Mouse (Mus musculus) myocyte (in vitro differentiated cells): ENCODE data around the gene Fam170b.

Experiments
- CEBPB ChIP-seq: IDR thresholded peaks from 2 replicates; pipeline ENCODE4 v1.6.1; 2011; ENCODE audit warnings: mild to moderate bottlenecking, moderate library complexity; ENCODE audit not compliant: poor library complexity, insufficient read depth, severe bottlenecking
- E2F4 ChIP-seq: IDR thresholded peaks from one replicate; pipeline ENCODE4 v1.6.1; 2011; ENCODE audit warnings: mild to moderate bottlenecking, control low read depth, moderate library complexity; ENCODE audit not compliant: insufficient read depth
- MAX ChIP-seq: IDR thresholded peaks from one replicate; pipeline ENCODE4 v1.6.1; 2011; ENCODE audit warnings: low read depth, mild to moderate bottlenecking, control low read depth
- MYOG ChIP-seq, 3 experiments: IDR thresholded peaks; one replicate each; pipeline ENCODE4 v1.6.1; 2011; ENCODE audit warnings: control low read depth in 2 of 3, low read depth in 2 of 3, mild to moderate bottlenecking in 2 of 3; ENCODE audit not compliant: insufficient read length in 2 of 3, control insufficient read depth in 1 of 3, insufficient read depth in 1 of 3
- POLR2A ChIP-seq: IDR thresholded peaks from one replicate; pipeline ENCODE4 v1.6.1; 2011; ENCODE audit warnings: low read depth, mild to moderate bottlenecking, control low read depth, moderate library complexity; ENCODE audit not compliant: insufficient read length
- POLR2AphosphoS2 ChIP-seq: IDR thresholded peaks from one replicate; pipeline ENCODE4 v1.6.1; 2011; ENCODE audit warnings: low read depth, control low read depth; ENCODE audit not compliant: insufficient read length
- SRF ChIP-seq: IDR thresholded peaks from one replicate; pipeline ENCODE4 v1.6.1; 2011; ENCODE audit warnings: low read depth; ENCODE audit not compliant: control insufficient read depth, insufficient read length
- TCF12 ChIP-seq: IDR thresholded peaks from one replicate; pipeline ENCODE4 v1.6.1; 2011; ENCODE audit warnings: mild to moderate bottlenecking, control low read depth; ENCODE audit not compliant: poor library complexity, insufficient read depth, severe bottlenecking
- USF1 ChIP-seq: IDR thresholded peaks from one replicate; pipeline ENCODE4 v1.6.1; 2011; ENCODE audit warnings: low read depth, mild to moderate bottlenecking, control low read depth, moderate library complexity

DNA sequence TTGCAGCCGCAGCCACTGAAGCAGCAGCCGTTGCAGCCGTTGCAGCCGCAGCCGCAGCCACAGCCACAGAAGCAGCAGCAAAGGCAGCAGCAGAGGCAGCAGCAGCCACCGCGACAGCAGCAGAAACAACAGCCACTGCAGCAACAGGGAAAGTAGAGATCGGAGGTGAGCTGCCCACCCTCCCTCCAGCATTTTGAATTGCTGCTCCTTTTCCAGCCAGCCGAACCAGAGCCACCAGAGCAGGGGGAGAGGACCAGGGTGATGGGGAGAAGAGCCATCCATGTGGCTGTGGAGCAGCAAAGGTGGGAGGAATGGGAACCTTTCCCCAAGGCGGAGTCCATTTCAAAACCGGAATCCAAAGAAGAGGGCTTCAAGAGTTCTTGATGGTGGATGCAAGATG lies 2.4 kb downstream of the Fam170b start:
- TF ChIP-seq MAX (no peak), POLR2A (no peak), TCF12 (no peak), E2F4 (no peak), POLR2AphosphoS2 (no peak), USF1 (no peak), SRF (no peak), MYOG (IDR thresholded peaks at IDR 0.05; ENCODE audit: control insufficient read depth in 1 of 3, insufficient read depth in 1 of 3, insufficient read length in 2 of 3, low read depth in 2 of 3) (no peak), CEBPB (no peak)
